Mouse (Mus musculus) intestine, embryonic 14.5 days (tissue): ENCODE measurements around the gene Golph3l. TPM values are rescaled to one million over a fixed set of nuclear protein-coding genes. Genes with fewer than 3 reads are reported as not detected.
A peak's percentile ranks its signal among the peaks of the same experiment; 100 is the strongest.

Experiments
- ATAC-seq: fragments of 200-750 bp; cut with Nextera tagmentation; replicated peaks from 2 replicates; pipeline ENCODE4 v1.8.0; 2017; ENCODE audit warnings: low read depth, moderate number of reproducible peaks, moderate TSS enrichment, moderate library complexity; ENCODE audit not compliant: low FRiP score, low TSS enrichment
- DNase-seq: peaks from one replicate; pipeline ENCODE4 v3.0.0-alpha.2; 2018; ENCODE audit warnings: low spot score
- H3K27ac ChIP-seq: fragments of 300-500 bp; sonication (generic); 2 replicates; pipeline ENCODE4 v1.5.1; 2014; ENCODE audit warnings: low read depth, mild to moderate bottlenecking, control low read depth
- H3K27me3 ChIP-seq: fragments of 300-500 bp; sonication (generic); replicated peaks from 2 replicates; pipeline ENCODE4 v1.6.1; 2014; ENCODE audit warnings: low read length, control low read depth; ENCODE audit not compliant: control insufficient read depth, insufficient read depth
- H3K36me3 ChIP-seq: fragments of 300-500 bp; sonication (generic); 2 replicates; pipeline ENCODE4 v1.6.1; 2014; ENCODE audit warnings: low read length, control low read depth; ENCODE audit not compliant: control insufficient read depth, insufficient read depth
- H3K4me1 ChIP-seq: fragments of 300-500 bp; sonication (generic); replicated peaks from 2 replicates; pipeline ENCODE4 v1.6.1; 2014; ENCODE audit warnings: low read length, control low read depth, mixed read lengths; ENCODE audit not compliant: control insufficient read depth, insufficient read depth
- H3K4me2 ChIP-seq: fragments of 300-500 bp; sonication (generic); 2 replicates; pipeline ENCODE4 v1.6.1; 2014; ENCODE audit warnings: low read length
- H3K4me3 ChIP-seq: fragments of 300-500 bp; sonication (generic); 2 replicates; pipeline ENCODE4 v1.5.1; 2014; ENCODE audit warnings: low read depth, low read length, control low read depth, mixed read lengths
- H3K9ac ChIP-seq: fragments of 300-500 bp; sonication (generic); 2 replicates; pipeline ENCODE4 v1.6.1; 2014; ENCODE audit warnings: mild to moderate bottlenecking, low read length
- H3K9me3 ChIP-seq: fragments of 300-500 bp; sonication (generic); 2 replicates; pipeline ENCODE4 v1.6.1; 2016; ENCODE audit warnings: low read length, control low read depth; ENCODE audit not compliant: control insufficient read depth
- WGBS: fragments of 180-500 bp; shearing (Covaris S2); extraction: QIAGEN DNeasy Blood & Tissue Kit; methylation state at CpG from one replicate; pipeline ENCODE4 v1.1.7; 2014; 5-methylcytosine and 5-hydroxymethylcytosine counted together
- polyA plus RNA-seq: library from polyadenylated mRNA; unstranded; fragments of >200 nt; fragmentation: Nextera tagmentation; extraction: Ambion mirVana; gene quantifications from 2 replicates; pipeline ENCODE4 v1.2.1, GENCODE M21; 2014

Golph3l gene
- polyA plus RNA-seq, 1 experiment from 2014 or later: 38.5 TPM

DNA sequence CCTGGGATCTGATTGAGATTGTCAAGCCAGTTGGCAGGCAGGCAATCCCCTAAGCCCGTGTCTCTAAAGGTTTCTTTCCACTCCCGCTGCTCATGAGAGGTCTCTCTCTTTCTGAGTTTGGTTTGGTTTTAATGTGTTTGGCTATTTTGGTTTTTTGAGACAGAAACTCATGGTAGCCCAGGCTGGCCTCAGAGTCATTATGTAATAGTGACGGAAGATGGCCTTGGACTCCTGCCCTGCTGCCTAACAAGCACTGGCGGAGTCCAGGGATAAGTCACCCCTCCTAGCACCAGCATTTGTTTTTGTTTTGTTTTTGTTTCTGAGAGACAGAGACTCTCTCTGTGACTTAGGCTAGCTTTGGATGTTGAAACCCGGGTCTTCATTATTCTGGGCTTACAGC lies 66.7 kb downstream of the Golph3l start:
- Histone ChIP-seq H3K4me3 (no peak overlapping the region), H3K36me3 (peaks cover 5% of the 10 kb centered on the region), H3K4me2 (no peak overlapping the region), H3K27ac (no peak overlapping the region), H3K27me3 (no peaks in the 10 kb centered on the region), H3K9ac (no peak overlapping the region), H3K9me3 (no peaks in the 10 kb centered on the region), H3K4me1 (peaks cover 10% of the 10 kb centered on the region)
- ATAC-seq (no peak), DNase-seq (no peak)
- WGBS: 85% methylated on average over 5 of the region's 5 CpGs

DNA sequence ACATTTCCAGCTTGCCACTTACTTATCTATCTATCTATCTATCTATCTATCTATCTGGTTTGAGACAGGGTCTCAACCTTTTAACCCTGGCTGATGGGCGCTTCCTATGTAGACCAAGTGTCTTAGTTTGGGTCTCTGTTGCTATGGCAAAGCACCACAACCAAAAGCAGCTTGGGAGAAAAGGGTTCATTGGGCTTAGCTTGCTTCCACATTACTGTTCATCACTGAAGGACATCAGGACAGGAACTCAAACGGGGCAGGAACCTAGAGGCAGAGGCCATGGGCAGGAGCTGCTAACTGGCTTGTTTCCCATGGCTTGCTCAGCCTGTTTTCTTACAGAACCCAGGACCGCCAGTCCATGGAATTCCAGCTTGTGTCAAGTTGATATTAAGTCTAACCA lies 68.4 kb downstream of the Golph3l start:
- Histone ChIP-seq H3K9ac (no peak overlapping the region), H3K9me3 (no peaks in the 10 kb centered on the region), H3K4me1 (peaks cover 25% of the 10 kb centered on the region), H3K4me2 (no peak overlapping the region), H3K27ac (no peak overlapping the region), H3K27me3 (no peaks in the 10 kb centered on the region), H3K36me3 (peaks cover 21% of the 10 kb centered on the region), H3K4me3 (no peak overlapping the region)
- no peak for ATAC-seq
- no peak for DNase-seq
- WGBS: 86% methylated on average over 3 of the region's 3 CpGs

DNA sequence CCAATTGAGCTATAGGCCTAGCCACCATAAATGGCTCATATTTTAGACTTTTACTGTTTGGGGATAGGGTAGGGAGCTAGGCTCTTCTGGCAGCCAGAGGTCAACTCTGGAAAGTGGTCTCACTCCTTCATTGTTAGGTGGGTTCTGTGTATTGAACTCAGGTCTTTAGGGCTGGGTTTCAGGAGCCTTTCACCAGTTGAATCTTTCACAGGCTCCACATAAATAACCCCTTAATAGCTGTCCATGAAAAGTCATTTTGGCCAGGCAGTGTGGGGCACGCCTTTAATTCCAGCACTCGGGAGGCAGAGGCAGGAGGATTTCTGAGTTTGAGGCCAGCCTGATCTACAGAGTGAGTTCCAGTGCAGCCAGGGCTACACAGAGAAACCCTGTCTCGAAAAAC lies 69.0 kb downstream of the Golph3l start:
- no peak overlapping the region; the same call in 1 of the 2 replicates for H3K9ac ChIP-seq
- WGBS: 84% methylated on average over 3 of the region's 3 CpGs
- ATAC-seq: no peak

DNA sequence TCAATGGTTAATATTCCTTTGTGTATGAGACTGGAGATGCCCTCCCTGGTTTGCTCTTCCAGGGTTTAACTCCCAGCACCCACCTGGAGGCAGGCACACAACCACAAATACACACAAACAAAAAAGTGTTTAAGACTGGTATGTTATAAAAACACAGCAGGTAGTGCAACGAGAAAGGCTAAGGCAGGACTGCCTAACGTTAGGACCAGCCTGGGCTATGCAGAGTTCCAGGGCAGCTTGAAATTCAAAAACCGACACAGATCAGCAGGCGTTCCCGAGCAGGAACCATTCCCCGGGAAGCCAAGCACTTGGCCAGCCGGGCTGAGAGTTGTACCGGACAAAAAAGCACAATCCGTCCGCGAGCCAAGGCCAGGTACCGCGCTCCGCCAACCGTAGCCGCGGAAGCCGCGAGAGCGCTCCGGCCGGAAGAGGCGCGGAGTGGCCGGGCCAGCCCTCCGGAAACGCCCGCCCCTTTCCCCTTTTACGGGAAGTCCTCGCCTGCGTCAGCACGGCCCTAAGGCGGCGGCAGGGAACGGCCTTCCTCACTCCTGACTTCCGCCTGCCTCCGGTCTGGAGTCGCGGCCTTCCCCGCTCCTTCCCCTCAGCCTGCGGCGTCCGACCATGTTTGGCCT lies 69.6 kb downstream of the Golph3l start, which contains the start of gene Mcl1:
Gene Mcl1 (plus strand): TSS at position 553 of the 632 bp plus-strand sequence.
- Histone ChIP-seq H3K36me3 (peaks cover 33% of the 10 kb centered on the region), H3K27me3 (no peaks in the 10 kb centered on the region), H3K4me2 (peak within 1 kb of the TSS; percentile 90), H3K9ac (peak within 1 kb of the TSS; percentile 99), H3K4me3 (peak within 1 kb of the TSS; percentile 100), H3K4me1 (peaks cover 31% of the 10 kb centered on the region), H3K9me3 (no peaks in the 10 kb centered on the region), H3K27ac (peak within 1 kb of the TSS; percentile 99)
- WGBS: under 1% methylated on average over 39 of the region's 43 CpGs
- DNase-seq (peak; percentile 97), ATAC-seq (peak; percentile 97)

More for the DNA sequence above, 69.0 kb downstream of the Golph3l start:
- Histone ChIP-seq H3K27me3 (no peaks in the 10 kb centered on the region), H3K36me3 (peaks cover 27% of the 10 kb centered on the region), H3K4me2 (peak overlapping the region; percentile 64), H3K4me1 (peaks cover 30% of the 10 kb centered on the region), H3K9me3 (no peaks in the 10 kb centered on the region), H3K27ac (no peak overlapping the region), H3K4me3 (peak overlapping the region; percentile 100)
- DNase-seq: no peak

DNA sequence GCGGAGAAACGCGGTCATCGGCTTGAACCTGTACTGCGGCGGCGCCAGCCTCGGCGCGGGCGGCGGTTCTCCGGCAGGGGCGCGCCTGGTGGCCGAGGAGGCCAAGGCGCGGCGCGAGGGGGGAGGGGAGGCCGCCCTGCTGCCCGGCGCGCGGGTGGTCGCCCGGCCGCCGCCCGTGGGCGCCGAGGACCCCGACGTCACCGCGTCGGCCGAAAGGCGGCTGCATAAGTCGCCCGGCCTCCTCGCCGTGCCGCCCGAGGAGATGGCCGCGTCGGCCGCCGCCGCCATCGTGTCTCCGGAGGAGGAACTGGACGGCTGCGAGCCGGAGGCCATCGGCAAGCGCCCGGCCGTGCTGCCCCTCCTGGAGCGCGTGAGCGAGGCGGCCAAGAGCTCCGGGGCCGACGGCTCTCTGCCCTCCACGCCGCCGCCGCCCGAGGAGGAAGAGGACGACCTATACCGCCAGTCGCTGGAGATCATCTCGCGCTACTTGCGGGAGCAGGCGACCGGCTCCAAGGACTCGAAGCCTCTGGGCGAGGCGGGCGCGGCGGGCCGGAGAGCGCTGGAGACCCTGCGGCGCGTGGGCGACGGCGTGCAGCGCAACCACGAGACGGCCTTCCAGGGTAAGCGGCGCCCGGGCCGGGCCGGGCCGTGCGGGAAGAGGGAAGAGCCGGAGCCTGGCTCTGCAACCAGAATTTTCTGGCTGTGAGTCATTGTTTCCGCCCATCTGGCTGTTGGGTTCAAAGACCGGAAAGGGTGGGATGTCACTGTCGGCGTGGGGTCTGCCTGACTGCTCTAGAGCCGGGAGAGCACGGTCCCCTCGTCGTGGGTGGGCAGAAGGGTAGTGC lies 70.4 kb downstream of the Golph3l start:
- peak; percentile 58 for ATAC-seq
- Histone ChIP-seq H3K9me3 (no peaks in the 10 kb centered on the region), H3K27me3 (no peaks in the 10 kb centered on the region), H3K4me1 (peaks cover 28% of the 10 kb centered on the region), H3K36me3 (peaks cover 40% of the 10 kb centered on the region), H3K4me2 (peak overlapping the region; percentile 90), H3K9ac (peak overlapping the region; percentile 99), H3K4me3 (peak overlapping the region; percentile 100), H3K27ac (peak overlapping the region; percentile 99)
- peak; percentile 86 for DNase-seq
- under 1% methylated on average over 98 of the region's 113 CpGs for whole genome bisulfite sequencing

DNA sequence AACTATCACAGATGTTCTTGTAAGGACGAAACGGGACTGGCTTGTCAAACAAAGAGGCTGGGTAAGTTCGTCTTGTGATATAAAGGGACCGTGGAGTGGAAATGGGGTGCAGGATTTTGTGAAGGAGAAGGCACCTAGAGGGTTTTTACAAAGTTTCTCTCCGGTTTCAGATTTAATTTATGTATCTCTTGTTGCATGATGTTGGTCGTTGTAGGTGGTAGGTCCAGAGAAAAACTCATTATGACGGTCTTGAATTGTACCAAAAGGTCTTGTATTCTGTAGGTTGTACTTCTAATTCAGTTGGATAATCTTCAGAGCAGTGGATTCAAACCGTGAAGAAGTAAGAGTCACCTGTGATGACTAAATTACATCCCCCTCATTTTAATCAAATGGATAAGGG lies 71.2 kb downstream of the Golph3l start:
- Histone ChIP-seq H3K4me2 (peak overlapping the region; percentile 90), H3K9me3 (no peaks in the 10 kb centered on the region), H3K9ac (peak overlapping the region; percentile 99), H3K4me3 (peak overlapping the region; percentile 100), H3K36me3 (peaks cover 47% of the 10 kb centered on the region), H3K27me3 (no peaks in the 10 kb centered on the region), H3K4me1 (peaks cover 32% of the 10 kb centered on the region), H3K27ac (peak overlapping the region; percentile 99)
- WGBS: 3% methylated on average over 8 of the region's 8 CpGs
- ATAC-seq: no peak
- no peak for DNase-seq

DNA sequence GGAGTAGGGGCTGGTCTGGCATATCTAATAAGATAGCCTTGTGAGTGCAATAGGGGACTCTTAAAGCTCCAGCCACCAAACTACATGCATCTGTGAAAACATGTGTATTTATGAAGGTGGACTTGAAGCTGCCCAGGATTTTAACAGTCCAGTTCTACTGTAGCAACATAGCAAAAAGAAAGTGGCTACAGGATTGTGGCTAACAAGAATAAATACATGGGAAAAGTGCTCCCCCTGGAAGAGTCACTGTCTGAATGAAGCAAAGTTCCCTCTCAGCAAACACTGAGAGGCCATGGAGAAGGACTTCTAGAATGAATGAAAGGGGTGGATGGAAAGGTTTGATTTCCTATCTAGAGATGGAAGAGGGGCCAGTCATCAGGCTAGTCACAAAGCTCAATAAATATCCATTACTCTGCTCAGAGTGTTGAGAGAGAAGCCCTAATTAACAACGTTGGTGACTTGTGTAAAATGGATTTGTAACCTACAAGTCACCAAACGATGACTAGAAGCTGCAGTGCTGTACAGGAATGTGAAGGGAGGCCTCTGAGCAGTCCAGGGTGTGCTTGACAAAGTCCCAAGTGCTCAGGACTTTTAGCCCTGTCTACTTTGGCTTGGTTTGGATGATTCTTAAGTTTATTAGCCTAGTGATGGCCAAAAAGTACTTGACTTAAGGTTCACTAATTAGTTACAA lies 72.2 kb downstream of the Golph3l start:
- Histone ChIP-seq H3K9ac (peak overlapping the region; percentile 99), H3K27me3 (no peaks in the 10 kb centered on the region), H3K27ac (no peak overlapping the region; the same call in 1 of the 2 replicates), H3K4me2 (peak overlapping the region; percentile 90), H3K36me3 (peaks cover 52% of the 10 kb centered on the region), H3K4me1 (peaks cover 33% of the 10 kb centered on the region), H3K4me3 (peak overlapping the region; percentile 100), H3K9me3 (no peaks in the 10 kb centered on the region)
- ATAC-seq: no peak
- WGBS: 20% methylated on average over 2 of the region's 2 CpGs
- no peak for DNase-seq

DNA sequence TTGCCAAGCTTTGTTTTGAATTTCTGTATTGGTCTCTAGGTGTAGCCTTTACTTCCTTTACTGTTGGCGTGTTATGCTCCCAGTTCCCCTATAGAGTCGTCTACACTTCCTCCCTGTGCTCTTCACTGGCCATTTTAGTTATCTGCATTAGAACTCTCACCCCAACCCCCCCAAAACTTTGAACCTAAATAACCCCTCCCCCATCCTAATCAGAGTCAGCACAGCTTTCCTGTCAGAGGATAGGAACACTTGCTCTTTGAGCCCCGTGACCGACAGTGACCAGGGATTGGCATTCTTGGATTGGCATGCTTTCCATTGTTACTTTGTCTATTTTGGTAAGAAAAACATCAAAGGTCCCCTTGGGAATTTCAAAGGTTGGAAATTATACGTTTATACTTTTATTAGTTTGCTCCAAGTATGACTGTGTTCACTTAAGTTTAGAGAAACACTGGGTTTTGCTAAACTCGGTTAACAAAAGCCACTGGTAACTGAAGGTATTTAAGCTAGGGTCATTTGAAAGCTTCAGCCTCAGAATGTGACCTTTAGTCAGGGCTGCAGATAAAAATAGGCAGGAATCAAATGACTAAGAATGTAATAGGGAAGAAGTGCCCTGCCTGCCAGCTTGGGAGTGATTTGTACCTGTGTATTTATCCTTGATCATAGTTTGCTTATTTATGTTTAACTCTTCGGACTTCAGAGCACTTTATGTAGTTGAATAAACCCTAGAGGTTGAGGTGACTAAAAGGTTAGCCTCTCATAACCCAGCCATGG lies 73.4 kb downstream of the Golph3l start:
- Histone ChIP-seq H3K4me3 (peak overlapping the region; percentile 9; the same call in 1 of the 2 replicates), H3K36me3 (peaks cover 52% of the 10 kb centered on the region), H3K9me3 (no peaks in the 10 kb centered on the region), H3K4me1 (peaks cover 45% of the 10 kb centered on the region), H3K4me2 (peak overlapping the region; percentile 90), H3K27ac (no peak overlapping the region), H3K9ac (no peak overlapping the region), H3K27me3 (no peaks in the 10 kb centered on the region)
- DNase-seq: no peak
- 44% methylated on average over 7 of the region's 7 CpGs for WGBS
- ATAC-seq: no peak
